Mouse (Mus musculus) lung, adult 2 months (tissue): Measurements from ENCODE around the gene Pkd1l1. TPM values are rescaled to one million over a fixed set of nuclear protein-coding genes. Genes with fewer than 3 reads are reported as not detected.
A peak's percentile ranks its signal among the peaks of the same experiment; 100 is the strongest.

Source experiments
- DNase-seq: peaks from one replicate; pipeline ENCODE4 v3.0.0; 2022
- H3K4me1 ChIP-seq: fragments of 200-500 bp; 2 replicates; pipeline ENCODE4 v1.6.1; 2011; ENCODE audit warnings: low read length; ENCODE audit not compliant: control insufficient read depth, insufficient read depth
- H3K4me3 ChIP-seq: fragments of 200-500 bp; replicated peaks from 2 replicates; pipeline ENCODE3; 2011; ENCODE audit warnings: low read depth, mild to moderate bottlenecking, control low read depth, low read length; ENCODE audit errors: extremely low read depth
- CTCF ChIP-seq: fragments of 200-500 bp; IDR thresholded peaks from 2 replicates; pipeline ENCODE4 v1.5.1; 2011; ENCODE audit warnings: mild to moderate bottlenecking, low read length, control low read depth; ENCODE audit not compliant: insufficient read depth
- POLR2A ChIP-seq: fragments of 200-500 bp; IDR thresholded peaks from 2 replicates; pipeline ENCODE4 v1.6.1; 2011; ENCODE audit warnings: low read depth, mild to moderate bottlenecking, control low read depth, low read length, borderline replicate concordance; ENCODE audit errors: extremely low read depth
- WGBS: fragments of 180-500 bp; shearing (Covaris S2); methylation state at CpG from one replicate; pipeline ENCODE4 v1.1.7; 2018; 5-methylcytosine and 5-hydroxymethylcytosine counted together
- polyA plus RNA-seq: library from polyadenylated mRNA; depleted of rRNA; stranded (reverse); fragments of >200 nt; gene quantifications from 2 replicates; pipeline ENCODE4 v1.2.3, GENCODE M21; 2012

Pkd1l1 gene
- polyA plus RNA-seq, 1 experiment = 0.08 TPM

DNA sequence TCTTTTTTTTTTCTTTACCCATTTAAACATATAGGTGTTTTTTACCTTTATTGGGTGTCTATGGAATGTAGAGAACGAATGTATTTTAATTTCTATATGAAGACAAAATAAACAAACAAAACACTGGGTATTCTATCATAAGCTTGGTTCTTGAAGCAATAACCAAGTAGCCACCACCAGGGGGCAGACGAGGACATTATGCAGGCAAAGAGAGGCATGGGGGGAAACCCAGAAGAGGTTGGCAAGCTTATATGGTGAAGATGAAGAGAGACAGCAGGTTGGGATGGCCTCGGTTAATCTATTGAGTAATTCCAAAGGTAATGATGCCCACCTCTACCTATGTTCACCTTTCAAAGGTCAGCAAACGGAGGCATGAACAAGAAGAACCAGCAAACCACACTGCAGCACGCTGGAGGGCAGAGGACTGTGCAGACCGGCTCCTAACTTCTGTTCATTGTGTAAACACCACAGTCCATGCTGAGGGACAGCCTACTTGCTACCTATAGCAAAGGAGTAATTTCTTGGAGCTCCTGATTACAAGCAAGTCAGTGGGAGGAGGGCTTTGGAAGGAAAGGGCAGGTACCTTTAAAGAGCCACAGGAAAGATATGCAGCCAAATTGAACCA, 10.3 kb upstream of the Pkd1l1 start:
- peak; percentile 62 for DNase-seq
- TF ChIP-seq CTCF (peak; percentile 68), POLR2A (no peak)
- 30% methylated on average over 6 of the region's 6 CpGs for WGBS
- H3K4me1 ChIP-seq = no peaks in the 10 kb centered on the region
- no peak overlapping the region for H3K4me3 ChIP-seq

DNA sequence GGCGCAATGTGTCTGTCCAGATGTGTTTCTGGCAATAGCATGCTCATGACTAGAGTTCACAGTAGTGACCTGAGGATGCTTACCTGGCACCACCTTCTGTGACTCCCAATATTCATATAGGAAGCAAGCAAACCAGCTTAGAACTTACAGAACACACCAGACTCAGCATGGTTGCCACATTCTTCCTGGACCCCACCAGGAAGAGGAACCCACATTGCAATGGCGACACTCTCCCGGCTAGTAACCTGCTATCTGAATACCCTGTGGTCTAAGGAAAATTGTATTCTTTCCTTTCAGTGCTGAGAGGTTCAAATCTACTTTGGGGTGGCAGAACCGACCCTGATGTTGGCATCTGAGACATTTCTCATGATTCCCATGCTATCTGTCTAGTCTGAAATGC, 5.1 kb upstream of the Pkd1l1 start:
- 79% methylated on average over 4 of the region's 4 CpGs for WGBS
- no peaks in the 10 kb centered on the region for H3K4me1 ChIP-seq
- H3K4me3 ChIP-seq = no peak overlapping the region
- no peak for DNase-seq
- TF ChIP-seq POLR2A = no peak
- TF ChIP-seq CTCF = no peak

DNA sequence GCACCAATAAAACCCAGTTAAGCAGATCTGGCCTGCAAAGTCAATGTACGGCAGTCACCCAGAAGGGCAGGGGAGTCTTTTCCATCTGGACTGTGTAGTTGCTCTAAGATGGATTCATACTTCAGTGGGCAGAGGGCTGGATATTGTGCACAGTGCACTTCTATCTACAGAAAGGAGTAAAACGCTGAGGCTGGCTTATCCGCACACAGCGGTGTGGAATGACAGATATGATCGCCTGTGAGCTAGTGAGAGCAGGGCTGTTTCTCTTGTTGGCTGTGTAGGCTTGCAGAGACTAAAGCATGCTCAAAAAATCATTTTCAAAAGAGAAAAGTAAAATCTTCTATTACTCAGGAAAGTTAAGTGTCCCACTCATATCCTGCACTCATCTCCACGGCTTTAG, 973 bp downstream of the Pkd1l1 start:
- Histone ChIP-seq H3K4me1 (no peaks in the 10 kb centered on the region), H3K4me3 (no peak overlapping the region)
- no peak for DNase-seq
- 78% methylated on average over 6 of the region's 6 CpGs for WGBS
- TF ChIP-seq POLR2A = no peak
- no peak for TF ChIP-seq CTCF

- Histone ChIP-seq H3K4me3 (no peak overlapping the region), H3K4me1 (no peaks in the 10 kb centered on the region)
- WGBS = 51% methylated on average over 9 of the region's 9 CpGs
- no peak for DNase-seq
- TF ChIP-seq CTCF = no peak
- no peak for TF ChIP-seq POLR2A
Observed at GRCm38 (mm10) chr11:8970509-8970908, 2.6 kb downstream of the Pkd1l1 start.

GRCm38 (mm10) chr11:8968094-8968493, 5.0 kb downstream of the Pkd1l1 start:
- Histone ChIP-seq H3K4me3 (no peak overlapping the region), H3K4me1 (no peaks in the 10 kb centered on the region)
- TF ChIP-seq CTCF (no peak), POLR2A (no peak)
- 92% methylated on average over 7 of the region's 7 CpGs for WGBS
- DNase-seq = no peak

GRCm38 (mm10) chr11:8958572-8958971, 14.5 kb downstream of the Pkd1l1 start:
- Histone ChIP-seq H3K4me1 (no peaks in the 10 kb centered on the region), H3K4me3 (no peak overlapping the region)
- DNase-seq = no peak
- WGBS = 64% methylated on average over 10 of the region's 10 CpGs
- TF ChIP-seq CTCF (no peak), POLR2A (no peak)

GRCm38 (mm10) chr11:8958108-8958507, 15.0 kb downstream of the Pkd1l1 start:
- 49% methylated on average over 4 of the region's 4 CpGs for WGBS
- DNase-seq = no peak
- no peak overlapping the region for H3K4me3 ChIP-seq
- H3K4me1 ChIP-seq = no peaks in the 10 kb centered on the region
- no peak for TF ChIP-seq CTCF

DNA sequence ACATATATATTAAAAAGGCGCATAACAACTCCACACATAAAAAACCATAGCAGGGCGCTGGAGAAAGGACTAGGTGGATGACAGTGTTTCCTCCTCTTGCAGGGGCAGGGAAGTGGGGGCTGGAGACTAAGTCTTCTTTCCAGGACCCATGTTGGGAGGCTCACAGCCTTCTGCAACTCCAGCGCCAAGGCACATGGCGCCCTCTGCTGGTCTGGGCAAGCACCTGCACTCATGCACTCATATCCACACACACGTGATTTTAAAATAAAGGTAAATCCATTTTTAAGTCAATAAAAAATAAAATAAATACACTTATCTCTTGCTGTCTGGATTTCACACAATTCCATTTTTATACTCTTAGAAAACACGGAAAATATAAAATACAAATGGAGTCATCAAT, 16.0 kb downstream of the Pkd1l1 start:
- no peaks in the 10 kb centered on the region for H3K4me1 ChIP-seq
- peak; percentile 53 for TF ChIP-seq CTCF
- no peak for TF ChIP-seq POLR2A
- DNase-seq = no peak
- WGBS = 73% methylated on average over 6 of the region's 6 CpGs
- no peak overlapping the region for H3K4me3 ChIP-seq

GRCm38 (mm10) chr11:8955678-8956077, 17.4 kb downstream of the Pkd1l1 start:
- Histone ChIP-seq H3K4me3 (no peak overlapping the region), H3K4me1 (no peaks in the 10 kb centered on the region)
- TF ChIP-seq POLR2A = no peak
- peak; percentile 54 for TF ChIP-seq CTCF
- peak; percentile 9 for DNase-seq
- 8% methylated on average over 1 of the region's 1 CpGs for WGBS

GRCm38 (mm10) chr11:8949765-8950430, 23.2 kb downstream of the Pkd1l1 start:
- WGBS = 44% methylated on average over 6 of the region's 6 CpGs
- DNase-seq = no peak
- Histone ChIP-seq H3K4me1 (no peaks in the 10 kb centered on the region), H3K4me3 (no peak overlapping the region)
- TF ChIP-seq POLR2A (no peak), CTCF (no peak)
